Mouse (Mus musculus) olfactory bulb, adult 2 months (tissue): Measurements from ENCODE around the gene Mapkapk2.

Experiments used
- CTCF ChIP-seq: fragments of 200-500 bp; IDR thresholded peaks from 2 replicates; pipeline ENCODE4 v1.5.1; 2012; ENCODE audit warnings: low read depth, mild to moderate bottlenecking, low read length, moderate library complexity; ENCODE audit not compliant: insufficient read depth
- POLR2A ChIP-seq: fragments of 200-500 bp; IDR thresholded peaks from 2 replicates; pipeline ENCODE4 v1.6.1; 2012; ENCODE audit warnings: mild to moderate bottlenecking, low read depth, low read length, moderate library complexity; ENCODE audit not compliant: insufficient read depth

DNA sequence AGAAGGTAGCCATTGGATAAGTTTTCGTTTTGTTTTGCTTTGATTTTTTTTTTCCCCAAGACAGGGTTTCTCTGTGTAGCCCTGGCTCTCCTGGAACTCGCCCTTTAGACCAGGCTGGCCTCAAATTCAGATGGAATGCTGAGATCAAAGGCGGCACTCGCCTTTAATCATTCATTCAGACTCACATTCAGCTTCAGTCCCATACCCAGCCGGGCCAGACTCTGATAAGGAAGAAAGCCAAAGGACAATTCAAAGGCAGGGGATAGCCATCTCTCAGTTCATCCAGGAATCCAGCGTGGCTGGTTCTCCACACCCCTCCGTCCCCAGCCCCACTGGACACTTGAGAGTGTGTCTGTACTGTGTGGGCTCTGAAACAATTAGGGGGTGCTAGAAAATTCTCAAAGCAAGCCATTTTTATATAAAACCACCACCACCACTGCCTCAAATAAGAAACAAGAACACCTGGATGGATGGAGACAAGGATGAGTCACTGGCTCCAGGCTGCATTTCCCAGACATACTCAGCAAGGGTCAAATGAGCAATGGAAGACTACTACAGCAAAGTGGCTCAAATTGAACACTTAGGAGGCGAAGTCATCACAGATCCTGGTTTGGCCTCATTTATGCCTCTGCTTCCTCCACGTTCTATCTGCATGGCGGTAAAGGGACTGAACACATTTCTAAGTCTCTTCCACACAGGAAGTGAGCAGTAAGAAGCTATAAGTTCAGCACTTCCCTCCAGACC lies 26.1 kb upstream of the Mapkapk2 start:
- no peak for TF ChIP-seq CTCF
- TF ChIP-seq POLR2A = no peak
